Mouse (Mus musculus): ENCODE results near the gene Tbc1d2.

DNA sequence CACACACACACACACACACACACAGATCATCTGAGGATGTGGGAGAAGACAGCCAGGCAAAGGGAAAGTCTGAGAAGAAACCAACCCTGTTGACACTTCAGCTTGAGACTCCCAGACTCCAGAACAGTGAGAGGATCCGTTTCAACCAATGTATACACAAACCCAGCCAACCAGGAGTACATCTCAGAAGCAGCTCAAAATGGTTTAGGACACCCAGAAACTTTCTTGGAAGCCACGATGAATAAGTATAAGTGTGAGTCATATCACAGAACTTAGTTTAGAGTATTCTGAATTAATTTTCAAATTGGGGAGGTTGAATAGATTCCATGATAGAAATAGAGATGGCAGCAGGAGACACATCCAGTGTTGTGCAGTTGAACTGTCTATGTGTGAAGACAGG lies 5.9 kb upstream of the Tbc1d2 start:
- TF ChIP-seq CTCF (IDR thresholded peaks at IDR 0.05): no peak
- no peak for TF ChIP-seq EP300 (IDR thresholded peaks at IDR 0.05)

All from lung, postnatal 0 days (tissue).